Mouse (Mus musculus) gastrocnemius, postnatal 36 days (tissue): ENCODE results near the gene Gatad2a. TPM values are rescaled to one million over a fixed set of nuclear protein-coding genes. Genes with fewer than 3 reads are reported as not detected.

ENCODE experiments used
- DNase-seq, 2 experiments: peaks; one replicate each; pipeline ENCODE4 v3.0.0; 2022
- intact Hi-C: fragments of 180-260 bp; cut with DNase I; formaldehyde crosslinking; loops from one replicate; pipeline ENCODE4 v1.15.1; 2025
- total RNA-seq, 2 experiments: library from RNA; stranded (reverse); gene quantifications; 2 replicates each; pipeline ENCODE4 v1.2.3; 2021

The Gatad2a gene
- total RNA-seq, 2 experiments from 2014 or later = 25.6 to 29.1 TPM

- DNase-seq = no peak
- intact Hi-C loops = no loop called here
These were observed 93.8 kb downstream of the Gatad2a start, which contains the start of the genes Tssk6, Ndufa13 and Yjefn3 for GRCm38 (mm10) chr8:69902163-69903062. Gene Tssk6, plus strand, starts transcription at chr8:69902184. Gene Ndufa13, minus strand, starts transcription at chr8:69902558. Gene Yjefn3, minus strand, starts transcription at chr8:69902712.

- DNase-seq = peak; percentile 95 to 99
- intact Hi-C loops = no loop called here
These were observed 94.6 kb downstream of the Gatad2a start for GRCm38 (mm10) chr8:69901484-69902162.

GRCm38 (mm10) chr8:69900895-69901451 lies 95.2 kb downstream of the Gatad2a start:
- no peak for DNase-seq
- intact Hi-C loops = no loop called here

- intact Hi-C loops = no loop called here
- no peak for DNase-seq
These were observed 96.3 kb downstream of the Gatad2a start for GRCm38 (mm10) chr8:69899876-69900275.

- DNase-seq = no peak
- intact Hi-C loops = no loop called here
These were observed 98.3 kb downstream of the Gatad2a start for GRCm38 (mm10) chr8:69897857-69898256.

- intact Hi-C loops = no loop called here
These were observed 100.3 kb downstream of the Gatad2a start for GRCm38 (mm10) chr8:69895772-69896451.

GRCm38 (mm10) chr8:69894836-69895332 lies 101.3 kb downstream of the Gatad2a start:
- DNase-seq = no peak
- intact Hi-C loops = no loop called here

More at GRCm38 (mm10) chr8:69895772-69896451, 100.3 kb downstream of the Gatad2a start:
- DNase-seq = no peak

GRCm38 (mm10) chr8:69893863-69894262 lies 102.3 kb downstream of the Gatad2a start:
- intact Hi-C loops = no loop called here
- DNase-seq = no peak

GRCm38 (mm10) chr8:69890813-69891241 lies 105.4 kb downstream of the Gatad2a start:
- intact Hi-C loops = no loop called here
- DNase-seq = no peak

- intact Hi-C loops = no loop called here
- DNase-seq = no peak
These were observed 107.3 kb downstream of the Gatad2a start for GRCm38 (mm10) chr8:69888902-69889301.

- intact Hi-C loops = no loop called here
- no peak for DNase-seq
These were observed 107.8 kb downstream of the Gatad2a start for GRCm38 (mm10) chr8:69888244-69888866.

GRCm38 (mm10) chr8:69887289-69888243 lies 108.6 kb downstream of the Gatad2a start, which contains the start of gene Cilp2:
Gene Cilp2, minus strand, starts transcription at chr8:69887687.
- peak in 1 of 2 experiments; percentile 41 for DNase-seq
- intact Hi-C loops = no loop called here

GRCm38 (mm10) chr8:69884141-69884540 lies 112.0 kb downstream of the Gatad2a start:
- intact Hi-C loops = no loop called here
- no peak for DNase-seq

- no peak for DNase-seq
- intact Hi-C loops = no loop called here
These were observed 113.2 kb downstream of the Gatad2a start for GRCm38 (mm10) chr8:69882833-69883600.

- intact Hi-C loops = no loop called here
- no peak for DNase-seq
These were observed 114.0 kb downstream of the Gatad2a start for GRCm38 (mm10) chr8:69882021-69882756.

- intact Hi-C loops = no loop called here
- no peak for DNase-seq
These were observed 114.8 kb downstream of the Gatad2a start for GRCm38 (mm10) chr8:69881261-69881865.

GRCm38 (mm10) chr8:69880841-69881240 lies 115.3 kb downstream of the Gatad2a start:
- intact Hi-C loops = no loop called here
- DNase-seq = no peak
